Mouse (Mus musculus): Measurements from ENCODE around the gene Agpat4. TPM values are rescaled to one million over a fixed set of nuclear protein-coding genes. Genes with fewer than 3 reads are reported as not detected.
A peak's percentile ranks its signal among the peaks of the same experiment; 100 is the strongest.

The Agpat4 gene
- polyA plus RNA-seq, 1 experiment, result 11.5 TPM

- TF ChIP-seq POLR2A (IDR thresholded peaks at IDR 0.05; ENCODE audit: control insufficient read depth, extremely low read depth, insufficient read depth, low read length, poor library complexity), result no peak
- TF ChIP-seq CTCF (IDR thresholded peaks at IDR 0.05; ENCODE audit: borderline replicate concordance, control insufficient read depth, extremely low read depth, insufficient read depth, low read length, poor library complexity), result no peak
- 97% methylated on average over 1 of the region's 1 CpGs for WGBS
- Histone ChIP-seq H3K36me3 (ENCODE audit: control insufficient read depth, insufficient read depth, low read length) (no peaks in the 10 kb centered on the region), H3K27ac (ENCODE audit: control insufficient read depth, insufficient read depth, low read length) (no peak overlapping the region), H3K27me3 (ENCODE audit: control insufficient read depth, insufficient read depth, low read length) (no peaks in the 10 kb centered on the region), H3K4me3 (ENCODE audit: control insufficient read depth, insufficient read depth, low read length) (no peak overlapping the region), H3K4me1 (replicated peaks; ENCODE audit: control insufficient read depth, insufficient read depth, low read length) (peaks cover 18% of the 10 kb centered on the region)
- no peak for DNase-seq
These were observed 82.6 kb downstream of the Agpat4 start for GRCm38 (mm10) chr17:12201086-12201485.

GRCm38 (mm10) chr17:12203414-12203897 lies 85.0 kb downstream of the Agpat4 start:
- no peak for DNase-seq
- Histone ChIP-seq H3K27me3 (ENCODE audit: control insufficient read depth, insufficient read depth, low read length) (no peaks in the 10 kb centered on the region), H3K4me3 (ENCODE audit: control insufficient read depth, insufficient read depth, low read length) (no peak overlapping the region), H3K36me3 (ENCODE audit: control insufficient read depth, insufficient read depth, low read length) (no peaks in the 10 kb centered on the region), H3K4me1 (replicated peaks; ENCODE audit: control insufficient read depth, insufficient read depth, low read length) (peaks cover 28% of the 10 kb centered on the region), H3K27ac (ENCODE audit: control insufficient read depth, insufficient read depth, low read length) (no peak overlapping the region)
- 93% methylated on average over 15 of the region's 15 CpGs for WGBS
- TF ChIP-seq CTCF (IDR thresholded peaks at IDR 0.05; ENCODE audit: borderline replicate concordance, control insufficient read depth, extremely low read depth, insufficient read depth, low read length, poor library complexity), result no peak
- TF ChIP-seq POLR2A (IDR thresholded peaks at IDR 0.05; ENCODE audit: control insufficient read depth, extremely low read depth, insufficient read depth, low read length, poor library complexity), result no peak

DNA sequence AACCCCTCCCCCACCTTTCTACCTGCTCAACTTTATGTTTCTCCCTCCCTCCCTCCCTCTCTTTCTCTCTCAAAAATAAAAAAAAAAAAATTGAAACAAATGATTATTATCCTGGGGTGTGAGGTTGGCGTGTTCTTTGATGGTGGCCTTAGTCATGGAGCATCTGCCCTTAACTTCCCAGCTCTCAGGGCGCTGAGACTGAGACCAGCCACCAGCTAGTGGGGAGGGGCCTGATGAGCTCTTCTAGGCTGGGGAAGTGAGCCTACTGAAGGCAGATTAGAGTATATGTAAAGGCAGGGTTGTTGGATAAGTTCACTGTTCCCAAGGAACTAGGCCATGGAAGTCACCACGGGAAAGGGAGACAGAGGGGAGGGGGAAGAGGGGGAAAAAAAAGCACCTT lies 85.7 kb downstream of the Agpat4 start:
- TF ChIP-seq CTCF (IDR thresholded peaks at IDR 0.05; ENCODE audit: borderline replicate concordance, control insufficient read depth, extremely low read depth, insufficient read depth, low read length, poor library complexity), result no peak
- TF ChIP-seq POLR2A (IDR thresholded peaks at IDR 0.05; ENCODE audit: control insufficient read depth, extremely low read depth, insufficient read depth, low read length, poor library complexity), result no peak
- peaks cover 28% of the 10 kb centered on the region for H3K4me1 ChIP-seq (replicated peaks; ENCODE audit: control insufficient read depth, insufficient read depth, low read length)
- 92% methylated on average over 3 of the region's 3 CpGs for WGBS
- no peak overlapping the region for H3K27ac ChIP-seq (ENCODE audit: control insufficient read depth, insufficient read depth, low read length)
- no peak overlapping the region for H3K4me3 ChIP-seq (ENCODE audit: control insufficient read depth, insufficient read depth, low read length)
- H3K27me3 ChIP-seq (ENCODE audit: control insufficient read depth, insufficient read depth, low read length), result no peaks in the 10 kb centered on the region
- DNase-seq, result no peak
- H3K36me3 ChIP-seq (ENCODE audit: control insufficient read depth, insufficient read depth, low read length), result no peaks in the 10 kb centered on the region

GRCm38 (mm10) chr17:12204689-12205014 lies 86.1 kb downstream of the Agpat4 start:
- no peak overlapping the region for H3K27ac ChIP-seq (ENCODE audit: control insufficient read depth, insufficient read depth, low read length)
- no peak overlapping the region for H3K4me3 ChIP-seq (ENCODE audit: control insufficient read depth, insufficient read depth, low read length)
- peaks cover 28% of the 10 kb centered on the region for H3K4me1 ChIP-seq (replicated peaks; ENCODE audit: control insufficient read depth, insufficient read depth, low read length)
- 98% methylated on average over 3 of the region's 3 CpGs for WGBS
- H3K36me3 ChIP-seq (ENCODE audit: control insufficient read depth, insufficient read depth, low read length), result no peaks in the 10 kb centered on the region
- DNase-seq, result no peak
- H3K27me3 ChIP-seq (ENCODE audit: control insufficient read depth, insufficient read depth, low read length), result no peaks in the 10 kb centered on the region
- no peak for TF ChIP-seq CTCF (IDR thresholded peaks at IDR 0.05; ENCODE audit: borderline replicate concordance, control insufficient read depth, extremely low read depth, insufficient read depth, low read length, poor library complexity)
- no peak for TF ChIP-seq POLR2A (IDR thresholded peaks at IDR 0.05; ENCODE audit: control insufficient read depth, extremely low read depth, insufficient read depth, low read length, poor library complexity)

DNA sequence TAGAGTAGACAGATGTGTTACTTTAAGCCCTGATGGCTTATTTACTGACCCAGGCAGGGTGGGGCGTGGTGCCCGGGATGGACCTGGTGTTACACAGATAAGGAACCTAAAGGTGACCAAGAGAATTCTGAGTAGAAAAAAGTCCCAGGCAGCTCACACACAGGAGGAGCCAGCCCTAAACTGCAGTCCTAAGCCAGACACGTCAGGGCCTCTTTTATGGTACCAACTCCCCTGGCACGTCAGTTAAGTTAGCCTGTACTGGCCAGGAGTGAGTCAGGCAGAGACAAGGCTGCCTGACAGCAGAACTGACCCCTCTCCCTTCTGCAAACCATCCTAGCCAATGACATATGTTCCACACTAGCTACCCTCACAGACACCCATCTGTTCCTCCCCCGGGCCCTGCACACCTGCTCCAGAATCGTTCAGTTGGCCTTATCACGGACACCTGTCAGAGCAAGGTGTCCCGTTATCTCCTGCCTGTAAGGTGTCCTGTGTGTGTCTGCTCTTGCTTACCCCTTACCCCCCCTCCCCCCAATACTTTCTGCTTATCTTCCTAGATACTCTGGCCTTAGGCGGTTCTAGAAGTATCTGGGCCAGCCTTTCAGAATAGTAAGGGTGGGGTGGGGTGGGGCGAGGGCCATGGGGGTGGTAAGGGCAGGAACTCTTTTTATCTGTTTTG lies 86.7 kb downstream of the Agpat4 start:
- no peaks in the 10 kb centered on the region for H3K27me3 ChIP-seq (ENCODE audit: control insufficient read depth, insufficient read depth, low read length)
- peaks cover 28% of the 10 kb centered on the region for H3K4me1 ChIP-seq (replicated peaks; ENCODE audit: control insufficient read depth, insufficient read depth, low read length)
- peak overlapping the region; percentile 11; the same call in 1 of the 2 replicates for H3K27ac ChIP-seq (ENCODE audit: control insufficient read depth, insufficient read depth, low read length)
- 39% methylated on average over 10 of the region's 10 CpGs for WGBS
- no peak for DNase-seq
- H3K4me3 ChIP-seq (ENCODE audit: control insufficient read depth, insufficient read depth, low read length), result no peak overlapping the region
- H3K36me3 ChIP-seq (ENCODE audit: control insufficient read depth, insufficient read depth, low read length), result no peaks in the 10 kb centered on the region
- TF ChIP-seq CTCF (IDR thresholded peaks at IDR 0.05; ENCODE audit: borderline replicate concordance, control insufficient read depth, extremely low read depth, insufficient read depth, low read length, poor library complexity) (no peak), POLR2A (IDR thresholded peaks at IDR 0.05; ENCODE audit: control insufficient read depth, extremely low read depth, insufficient read depth, low read length, poor library complexity) (no peak)

GRCm38 (mm10) chr17:12205694-12206075 lies 87.2 kb downstream of the Agpat4 start:
- peak; percentile 60 for DNase-seq
- peaks cover 28% of the 10 kb centered on the region for H3K4me1 ChIP-seq (replicated peaks; ENCODE audit: control insufficient read depth, insufficient read depth, low read length)
- WGBS, result 6% methylated on average over 4 of the region's 4 CpGs
- no peak overlapping the region for H3K4me3 ChIP-seq (ENCODE audit: control insufficient read depth, insufficient read depth, low read length)
- peak overlapping the region; percentile 11; the same call in 1 of the 2 replicates for H3K27ac ChIP-seq (ENCODE audit: control insufficient read depth, insufficient read depth, low read length)
- TF ChIP-seq POLR2A (IDR thresholded peaks at IDR 0.05; ENCODE audit: control insufficient read depth, extremely low read depth, insufficient read depth, low read length, poor library complexity), result no peak
- no peak for TF ChIP-seq CTCF (IDR thresholded peaks at IDR 0.05; ENCODE audit: borderline replicate concordance, control insufficient read depth, extremely low read depth, insufficient read depth, low read length, poor library complexity)
- no peaks in the 10 kb centered on the region for H3K36me3 ChIP-seq (ENCODE audit: control insufficient read depth, insufficient read depth, low read length)
- no peaks in the 10 kb centered on the region for H3K27me3 ChIP-seq (ENCODE audit: control insufficient read depth, insufficient read depth, low read length)
